Mouse (Mus musculus): Measurements from ENCODE around the gene Psmc2. TPM values are rescaled to one million over a fixed set of nuclear protein-coding genes. Genes with fewer than 3 reads are reported as not detected.

Gene Psmc2
- total RNA-seq (2021), result 100 to 1,000 TPM in 1 of 2 experiments, 10 to 100 TPM in 1; 91.2 to 108 TPM
- long read RNA-seq, experiment 1, partial matches to known transcripts, result 108 of 113 reads
- long read RNA-seq, experiment 1, other reads (novel, unspliced or antisense), result 4 of 113 reads
- long read RNA-seq, experiment 2, partial matches to known transcripts, result 172 of 173 reads
- long read RNA-seq, experiment 2, other reads (novel, unspliced or antisense), result 1 of 173 reads

DNA sequence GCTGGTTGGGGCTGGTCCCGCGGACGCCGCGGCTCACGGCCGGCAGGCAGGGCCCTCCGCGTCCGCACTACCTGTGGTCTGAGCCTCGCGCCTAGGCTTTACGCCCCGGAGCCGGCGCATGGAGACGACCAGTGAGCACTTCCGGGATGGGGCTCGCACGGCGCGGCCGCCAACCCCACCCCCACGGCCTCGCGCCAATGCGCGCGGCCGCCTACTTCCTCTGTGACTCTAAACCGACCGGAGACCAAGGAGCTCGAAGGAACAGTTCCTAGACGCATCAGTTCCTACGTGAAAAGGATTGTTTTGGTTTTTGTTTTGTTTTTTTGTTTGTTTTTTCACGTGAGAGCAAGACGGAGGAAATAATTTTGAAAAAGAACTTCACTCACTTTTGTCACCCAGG is at the start of gene Psmc2, which contains the start of gene Dnajc2:
Psmc2 (plus strand) TSS at position 231 of the 400 bp plus-strand sequence.
Dnajc2 (minus strand) TSS at position 199 of the 400 bp plus-strand sequence.
- peak; percentile 91 for DNase-seq

GRCm38 (mm10) chr5:21735584-21735983 is 49.5 kb upstream of the Psmc2 start:
- peak; percentile 46 for DNase-seq

- no peak for DNase-seq
These were observed 49.0 kb upstream of the Psmc2 start for GRCm38 (mm10) chr5:21736046-21736445.

DNA sequence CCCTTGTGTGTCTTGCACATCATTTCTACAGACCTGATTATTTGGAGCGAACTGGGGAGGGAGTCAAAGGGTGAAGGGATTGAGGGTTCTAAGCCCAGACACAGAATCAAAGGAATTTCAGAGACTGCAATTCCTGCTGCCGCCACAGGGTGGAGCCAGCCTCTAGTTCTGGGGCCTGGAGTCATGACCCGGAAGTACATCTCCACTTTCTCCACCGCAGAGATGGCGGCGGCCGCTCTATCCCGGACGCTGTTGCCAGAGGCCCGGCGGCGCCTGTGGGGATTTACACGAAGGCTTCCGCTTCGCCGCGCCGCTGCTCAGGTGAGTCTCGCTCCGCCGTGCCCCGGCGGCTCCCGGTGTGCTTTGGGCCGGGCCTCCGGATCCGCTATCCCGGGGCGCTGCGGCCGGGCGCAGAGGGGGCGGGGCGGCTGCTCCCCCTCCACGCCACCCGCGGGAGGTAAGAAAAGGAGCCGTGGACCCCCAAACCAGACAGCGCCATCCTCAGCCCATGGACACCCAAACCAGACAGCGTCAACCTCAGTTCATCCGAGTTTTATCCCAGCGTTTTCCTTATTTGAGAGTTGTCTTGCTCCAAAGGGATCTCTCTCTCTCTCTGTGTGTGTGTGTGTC is 48.0 kb upstream of the Psmc2 start, which contains the start of gene Pmpcb:
Pmpcb (plus strand) TSS at position 186 of the 630 bp plus-strand sequence.
- DNase-seq, result peak; percentile 77

GRCm38 (mm10) chr5:21737620-21738019 is 47.5 kb upstream of the Psmc2 start:
- no peak for DNase-seq

DNA sequence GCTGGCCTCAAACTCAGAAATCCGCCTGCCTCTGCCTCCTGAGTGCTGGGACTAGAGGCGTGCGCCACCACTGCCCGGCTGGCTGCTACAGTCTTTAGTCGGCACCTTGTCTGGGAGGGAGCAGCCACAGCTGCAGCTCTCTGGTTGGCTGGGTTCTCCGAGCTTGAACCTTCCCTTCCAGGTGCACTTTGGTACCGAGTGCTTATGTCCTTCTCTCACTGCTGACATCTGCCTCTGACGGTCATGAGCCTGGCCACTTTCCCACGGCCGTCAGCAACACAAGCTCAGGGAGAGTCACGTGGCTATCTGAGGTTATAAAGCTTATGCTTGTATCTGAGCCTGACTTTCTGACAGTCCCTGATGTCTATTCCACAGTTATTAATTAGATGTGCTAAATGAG is 46.0 kb upstream of the Psmc2 start:
- DNase-seq, result no peak

GRCm38 (mm10) chr5:21739881-21740280 is 45.2 kb upstream of the Psmc2 start:
- DNase-seq, result no peak

DNA sequence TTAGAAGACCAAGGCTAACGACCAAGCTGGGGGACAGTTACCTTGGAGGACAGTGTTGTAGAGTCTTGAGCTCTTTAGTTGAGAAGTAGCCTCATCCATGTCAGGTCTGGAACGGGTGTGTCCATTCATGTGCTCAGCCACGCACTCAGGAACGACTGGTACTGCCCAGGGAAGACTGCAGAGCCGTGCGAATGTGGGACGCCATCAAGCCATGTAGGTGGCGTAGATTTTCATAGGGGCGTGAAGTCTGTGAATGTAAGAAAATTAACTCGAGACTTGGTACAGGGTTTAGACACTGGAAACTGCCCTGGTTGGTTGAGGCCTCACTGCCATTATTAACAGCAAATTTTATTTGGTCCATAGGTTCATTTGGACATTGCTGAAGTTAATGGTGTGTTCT is 41.5 kb upstream of the Psmc2 start:
- DNase-seq, result no peak

DNA sequence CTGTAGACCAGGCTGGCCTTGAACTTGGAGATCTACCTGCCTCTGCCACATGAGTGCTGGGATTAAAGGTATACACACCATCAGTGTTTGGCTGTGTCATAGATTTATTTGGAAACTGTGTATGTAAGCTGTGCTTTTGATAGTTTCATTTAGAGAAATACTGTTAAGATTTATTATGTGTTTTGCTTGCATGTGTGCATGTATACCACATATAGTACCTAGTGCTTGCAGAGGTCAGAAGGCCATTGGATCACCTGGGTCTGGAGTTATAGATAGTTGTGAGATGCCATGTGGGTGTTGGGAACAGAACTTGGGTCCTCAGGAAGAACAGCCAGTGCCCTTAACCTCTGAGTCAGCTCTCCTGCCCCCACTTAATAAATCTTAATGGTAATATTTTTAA is 40.4 kb upstream of the Psmc2 start:
- no peak for DNase-seq

- DNase-seq, result no peak
These were observed 39.1 kb upstream of the Psmc2 start for GRCm38 (mm10) chr5:21745966-21746365.

DNA sequence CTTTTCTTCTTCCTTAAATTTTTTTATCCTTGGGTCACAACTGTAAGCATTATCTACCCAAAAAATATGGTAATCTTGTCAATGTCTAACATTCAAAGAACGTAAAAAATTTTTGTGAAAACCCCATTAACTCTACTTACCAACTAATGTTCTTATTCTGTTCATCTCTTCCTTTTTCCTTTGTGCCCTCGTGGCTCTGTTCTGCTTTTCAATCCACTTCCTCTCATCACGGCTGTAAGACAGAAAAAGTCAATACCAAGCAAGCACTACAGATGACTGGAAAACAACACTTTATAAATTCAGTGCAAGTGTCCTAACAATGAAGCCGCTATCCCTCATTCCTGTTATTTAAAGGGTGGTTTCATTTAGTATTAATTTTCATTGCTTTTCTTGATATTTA is 16.6 kb upstream of the Psmc2 start:
- DNase-seq, result no peak

DNA sequence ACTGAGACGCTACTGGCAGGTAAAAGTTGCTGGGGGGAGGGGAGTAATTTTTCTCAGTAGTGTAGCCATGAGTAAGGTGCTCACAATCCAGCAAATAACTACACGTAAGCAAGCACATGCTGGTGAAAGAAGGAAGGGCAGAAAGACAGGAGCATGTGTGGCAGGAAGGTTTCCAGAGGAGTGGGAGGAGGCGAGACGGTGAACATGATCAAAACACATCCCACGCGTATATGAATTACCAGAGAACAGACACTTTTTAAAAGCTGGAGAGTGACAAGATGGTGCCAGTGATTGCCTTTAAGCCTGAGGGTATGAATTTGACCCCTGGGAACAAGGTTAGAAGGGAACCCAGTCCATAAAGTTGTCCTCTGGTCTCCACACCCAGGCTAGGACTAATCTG is 15.2 kb upstream of the Psmc2 start:
- no peak for DNase-seq

- no peak for DNase-seq
These were observed 8.6 kb upstream of the Psmc2 start for GRCm38 (mm10) chr5:21776491-21776890.

- DNase-seq, result no peak
These were observed 676 bp upstream of the Psmc2 start for GRCm38 (mm10) chr5:21784161-21785052.

DNA sequence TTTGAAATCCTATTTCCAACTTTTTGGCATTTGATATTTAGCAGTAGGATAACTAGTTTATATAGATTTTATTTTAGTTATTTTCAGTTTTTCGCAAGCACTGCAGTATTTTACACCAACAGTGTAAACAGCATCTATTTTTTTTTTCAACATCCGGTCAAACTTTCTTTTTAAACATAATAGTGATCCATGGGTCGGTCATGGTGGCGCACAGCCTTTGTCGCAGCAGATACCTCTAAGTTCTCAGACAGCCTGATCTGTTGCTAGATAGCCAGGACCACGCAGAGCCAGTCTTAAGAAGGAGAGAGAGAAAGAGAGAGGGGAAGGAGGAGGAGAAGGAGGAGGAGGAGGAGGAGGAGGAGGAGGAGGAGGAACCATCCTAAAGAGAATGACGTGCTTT is 693 bp downstream of the Psmc2 start:
- DNase-seq, result no peak

- DNase-seq, result peak; percentile 89
These were observed 1.4 kb downstream of the Psmc2 start for GRCm38 (mm10) chr5:21786258-21787185.

GRCm38 (mm10) chr5:21787186-21788105 is 2.4 kb downstream of the Psmc2 start:
- no peak for DNase-seq

DNA sequence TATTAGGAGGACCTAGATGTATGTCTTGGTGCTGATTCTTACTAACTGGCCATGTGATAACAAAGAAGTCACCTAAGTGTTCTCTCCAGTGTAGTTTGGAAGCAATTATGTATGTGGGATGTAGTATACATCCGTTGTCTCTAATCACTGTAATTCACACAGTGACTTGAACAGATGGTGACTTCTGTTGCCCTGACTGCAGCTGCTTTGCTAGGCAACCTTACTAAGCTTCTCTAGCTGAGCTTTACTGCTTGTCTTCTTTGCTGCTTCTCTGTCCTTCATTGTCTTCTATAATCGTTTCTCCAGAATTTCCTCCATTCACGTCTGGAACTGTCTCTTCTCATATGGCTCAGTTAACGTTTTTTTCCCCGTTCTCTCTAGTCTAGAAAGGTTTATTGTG is 4.0 kb downstream of the Psmc2 start:
- DNase-seq, result no peak

DNA sequence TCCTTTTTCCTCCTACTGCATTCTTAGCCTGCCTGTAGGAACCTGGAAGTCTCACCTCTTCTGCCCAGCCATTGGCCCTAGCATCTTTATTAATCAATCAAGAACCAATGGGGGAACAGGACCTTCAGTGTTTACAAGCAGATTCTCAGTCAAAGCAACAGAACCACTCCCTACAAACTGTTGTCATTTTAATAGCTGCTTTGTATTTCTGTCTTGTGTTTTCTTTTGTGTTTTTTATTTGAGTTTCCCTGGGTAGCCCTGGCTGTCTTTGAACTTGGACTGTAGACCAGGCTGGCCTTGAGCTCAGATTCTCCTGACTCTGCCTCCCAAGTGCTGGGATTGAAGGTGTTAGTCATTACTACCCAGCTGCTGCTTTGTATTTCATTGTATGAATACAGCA is 7.1 kb downstream of the Psmc2 start:
- no peak for DNase-seq

DNA sequence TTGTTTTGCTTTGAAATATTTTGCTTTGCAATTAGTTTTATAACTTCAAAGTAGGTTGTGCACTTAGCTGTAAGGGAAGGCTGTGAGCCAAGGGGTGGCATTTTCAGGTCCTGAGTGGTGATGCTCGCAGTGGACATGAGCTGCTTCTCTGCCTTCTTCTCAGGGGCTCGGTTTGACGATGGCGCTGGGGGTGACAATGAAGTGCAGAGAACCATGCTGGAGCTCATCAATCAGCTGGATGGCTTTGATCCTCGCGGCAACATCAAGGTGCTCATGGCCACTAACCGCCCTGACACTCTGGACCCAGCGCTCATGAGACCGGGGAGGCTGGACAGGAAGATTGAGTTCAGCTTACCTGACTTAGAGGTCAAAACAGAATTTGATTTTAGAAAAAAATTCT is 17.8 kb downstream of the Psmc2 start:
- DNase-seq, result no peak
